Mouse (Mus musculus): ENCODE data around the gene Nol9.

Gene Nol9

GRCm38 (mm10) chr4:152092751-152093293 is 53.7 kb downstream of the Nol9 start:
- no peak for DNase-seq (ENCODE audit: low read depth)

- no peak for DNase-seq (ENCODE audit: low read depth)
Measured at GRCm38 (mm10) chr4:152094233-152094632, 55.1 kb downstream of the Nol9 start.

GRCm38 (mm10) chr4:152095937-152096910 is 57.1 kb downstream of the Nol9 start:
- peak; percentile 83 for DNase-seq (ENCODE audit: low read depth)

- DNase-seq (ENCODE audit: low read depth) = no peak
Measured at GRCm38 (mm10) chr4:152096927-152097326, 57.8 kb downstream of the Nol9 start.

- no peak for DNase-seq (ENCODE audit: low read depth)
Measured at GRCm38 (mm10) chr4:152097911-152098799, 59.0 kb downstream of the Nol9 start.

GRCm38 (mm10) chr4:152100541-152100940 is 61.4 kb downstream of the Nol9 start:
- no peak for DNase-seq (ENCODE audit: low read depth)

- no peak for DNase-seq (ENCODE audit: low read depth)
Measured at GRCm38 (mm10) chr4:152101081-152101653, 62.0 kb downstream of the Nol9 start.

GRCm38 (mm10) chr4:152101921-152102320 is 62.8 kb downstream of the Nol9 start:
- no peak for DNase-seq (ENCODE audit: low read depth)

GRCm38 (mm10) chr4:152103025-152103424 is 63.9 kb downstream of the Nol9 start:
- peak; percentile 66 for DNase-seq (ENCODE audit: low read depth)

- no peak for DNase-seq (ENCODE audit: low read depth)
Measured at GRCm38 (mm10) chr4:152106746-152107145, 67.6 kb downstream of the Nol9 start.

- no peak for DNase-seq (ENCODE audit: low read depth)
Measured at GRCm38 (mm10) chr4:152107493-152107892, 68.4 kb downstream of the Nol9 start.

- peak; percentile 50 for DNase-seq (ENCODE audit: low read depth)
Measured at GRCm38 (mm10) chr4:152107971-152108509, 68.9 kb downstream of the Nol9 start.

GRCm38 (mm10) chr4:152108673-152109072 is 69.6 kb downstream of the Nol9 start:
- DNase-seq (ENCODE audit: low read depth) = no peak

- DNase-seq (ENCODE audit: low read depth) = no peak
Measured at GRCm38 (mm10) chr4:152109509-152109908, 70.4 kb downstream of the Nol9 start.

- no peak for DNase-seq (ENCODE audit: low read depth)
Measured at GRCm38 (mm10) chr4:152110689-152111088, 71.6 kb downstream of the Nol9 start.

Measured in c-Kit-positive CD71-negative TER-119-negative erythroid progenitor cells, embryonic 14.5 days (primary cell).